Mouse (Mus musculus): ENCODE measurements around the gene Cand1.

Cand1 gene

GRCm38 (mm10) chr10:119206309-119206932 is 33.4 kb downstream of the Cand1 start:
- DNase-seq, result no peak

GRCm38 (mm10) chr10:119205229-119205628 is 34.6 kb downstream of the Cand1 start:
- no peak for DNase-seq

- DNase-seq, result no peak
Observed at GRCm38 (mm10) chr10:119204334-119204946, 35.4 kb downstream of the Cand1 start.

- no peak for DNase-seq
Observed at GRCm38 (mm10) chr10:119199864-119200263, 40.0 kb downstream of the Cand1 start.

GRCm38 (mm10) chr10:119198186-119198880 is 41.5 kb downstream of the Cand1 start:
- DNase-seq, result no peak

GRCm38 (mm10) chr10:119197621-119198150 is 42.2 kb downstream of the Cand1 start:
- DNase-seq, result no peak

- DNase-seq, result no peak
Observed at GRCm38 (mm10) chr10:119192598-119193372, 47.1 kb downstream of the Cand1 start.

GRCm38 (mm10) chr10:119187720-119188119 is 52.1 kb downstream of the Cand1 start:
- no peak for DNase-seq

GRCm38 (mm10) chr10:119169656-119170055 is 70.2 kb downstream of the Cand1 start:
- no peak for DNase-seq

- no peak for DNase-seq
Observed at GRCm38 (mm10) chr10:119169237-119169636, 70.6 kb downstream of the Cand1 start.

- no peak for DNase-seq
Observed at GRCm38 (mm10) chr10:119168791-119169190, 71.1 kb downstream of the Cand1 start.

- DNase-seq, result no peak
Observed at GRCm38 (mm10) chr10:119167858-119168257, 72.0 kb downstream of the Cand1 start.

GRCm38 (mm10) chr10:119165051-119165450 is 74.8 kb downstream of the Cand1 start:
- no peak for DNase-seq

GRCm38 (mm10) chr10:119161820-119162382 is 78.0 kb downstream of the Cand1 start:
- peak; percentile 2 for DNase-seq

- no peak for DNase-seq
Observed at GRCm38 (mm10) chr10:119160161-119160560, 79.7 kb downstream of the Cand1 start.

GRCm38 (mm10) chr10:119149261-119149660 is 90.6 kb downstream of the Cand1 start:
- DNase-seq, result no peak
